Mouse (Mus musculus): ENCODE measurements at regions not wholly inside any gene's neighbourhood (a gene's known extent, or its start where the extent isn't known, plus 50 kb on each side); places are given as distances from the start of the nearest gene placed in this dataset.
"Not testable (repeated sequence)": the region's sequence is repeated elsewhere in the genome, so short reads cannot be mapped to it uniquely, and the experiment has no call there.

DNA sequence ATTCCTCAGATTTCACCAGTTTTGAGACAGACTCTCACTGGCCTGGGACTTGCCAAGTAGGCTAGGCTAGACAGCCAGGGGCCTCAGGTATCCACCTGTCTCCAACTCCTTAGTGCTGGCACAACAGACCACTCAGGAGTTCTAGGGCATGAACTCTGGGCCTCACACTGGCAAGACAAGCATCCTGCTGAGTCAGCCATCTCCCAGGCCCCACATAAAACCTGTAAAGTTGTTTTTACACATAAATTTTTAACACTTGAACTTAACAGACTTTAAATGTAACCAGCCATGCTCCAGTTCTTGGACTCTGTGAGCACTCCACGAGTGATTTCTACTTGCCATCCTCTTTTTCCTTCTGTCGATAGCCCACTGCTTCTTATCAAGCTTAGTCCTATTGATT is 205.5 kb upstream of the Hs6st1 start:
- DNase-seq (ENCODE audit: low spot score in 2 of 2): no peak

GRCm38 (mm10) chr1:35864246-35864645 is 204.0 kb upstream of the Hs6st1 start:
- peak in 1 of 2 experiments; percentile 64 for DNase-seq (ENCODE audit: low spot score in 2 of 2)

DNA sequence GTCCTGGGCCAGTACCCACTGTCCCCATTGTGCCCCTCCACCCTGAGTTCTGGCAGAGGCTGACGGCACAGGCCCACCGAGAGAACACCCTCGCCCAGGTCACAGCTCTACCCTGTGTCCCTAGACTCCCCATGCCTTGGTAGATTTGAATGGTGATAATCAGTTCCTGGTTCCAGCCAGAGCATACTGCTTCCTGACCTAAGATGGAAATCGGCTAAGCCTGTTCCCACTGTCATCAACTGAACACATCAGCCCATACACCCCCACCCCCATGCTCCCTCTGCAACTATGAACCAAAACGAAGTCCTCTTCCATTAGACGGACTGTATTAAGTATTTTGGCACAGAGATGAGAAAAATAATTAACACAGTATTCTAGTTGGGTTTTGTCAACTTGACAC is 202.9 kb upstream of the Hs6st1 start:
- no peak for DNase-seq (ENCODE audit: low spot score in 2 of 2)

DNA sequence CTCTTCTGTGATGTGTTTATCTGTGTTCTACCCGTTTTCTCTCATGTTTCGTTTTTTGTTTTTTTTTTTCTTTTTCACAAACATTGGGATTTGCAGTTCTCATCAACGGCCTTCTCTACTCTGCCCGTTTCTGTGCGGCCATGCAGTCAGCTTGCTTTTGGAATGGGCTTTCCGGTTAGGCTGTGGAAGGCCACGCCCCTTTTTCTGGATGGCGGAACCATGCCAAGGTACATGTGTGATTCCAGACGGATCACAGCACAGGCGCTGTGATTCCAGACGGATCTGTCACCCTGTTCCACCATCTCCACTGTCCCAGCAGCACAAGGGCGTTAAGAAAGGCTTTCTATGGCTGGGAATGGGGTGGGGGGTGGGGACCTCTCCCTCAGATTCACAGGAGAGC is 201.6 kb upstream of the Hs6st1 start:
- DNase-seq (ENCODE audit: low spot score in 2 of 2): no peak

DNA sequence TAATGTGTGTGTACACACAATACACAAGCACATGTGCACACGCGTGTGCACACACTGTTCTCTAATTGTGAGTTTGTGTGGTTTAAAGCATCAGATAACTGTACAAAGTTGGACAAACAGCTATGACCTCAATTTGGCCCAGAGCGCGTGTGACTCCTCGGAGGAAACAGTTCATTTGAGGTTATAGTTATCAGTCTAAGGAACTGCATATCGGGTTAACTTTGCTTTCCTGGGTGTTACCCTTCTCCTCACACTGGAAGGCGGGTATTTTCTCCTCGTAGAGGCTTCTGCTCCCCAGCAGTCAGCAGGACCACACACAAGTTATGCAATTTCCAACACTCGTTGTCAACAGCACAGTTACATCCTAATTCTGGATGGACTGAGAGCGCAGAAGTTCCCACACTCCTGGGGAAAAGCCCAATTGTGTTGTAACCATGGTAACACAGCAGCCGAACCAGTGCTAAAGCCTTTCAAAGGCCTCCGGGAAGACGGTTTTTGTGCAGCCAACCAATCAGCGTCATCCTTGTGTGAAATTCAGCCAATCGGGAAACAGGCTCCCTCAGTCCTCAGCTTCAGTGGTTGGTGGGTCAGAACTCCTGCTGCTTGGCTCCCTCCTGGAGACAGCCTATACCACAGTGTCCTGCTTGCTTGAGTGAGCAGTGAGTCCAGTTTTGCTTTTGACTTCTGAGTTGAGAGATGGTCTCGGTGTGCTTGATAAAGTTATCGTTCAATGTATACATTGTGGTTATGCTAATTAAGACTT is 198.6 kb upstream of the Hs6st1 start:
- DNase-seq (ENCODE audit: low spot score in 2 of 2): peak; percentile 55 to 91

GRCm38 (mm10) chr1:35870144-35870827 is 197.9 kb upstream of the Hs6st1 start:
- no peak for DNase-seq (ENCODE audit: low spot score in 2 of 2)

DNA sequence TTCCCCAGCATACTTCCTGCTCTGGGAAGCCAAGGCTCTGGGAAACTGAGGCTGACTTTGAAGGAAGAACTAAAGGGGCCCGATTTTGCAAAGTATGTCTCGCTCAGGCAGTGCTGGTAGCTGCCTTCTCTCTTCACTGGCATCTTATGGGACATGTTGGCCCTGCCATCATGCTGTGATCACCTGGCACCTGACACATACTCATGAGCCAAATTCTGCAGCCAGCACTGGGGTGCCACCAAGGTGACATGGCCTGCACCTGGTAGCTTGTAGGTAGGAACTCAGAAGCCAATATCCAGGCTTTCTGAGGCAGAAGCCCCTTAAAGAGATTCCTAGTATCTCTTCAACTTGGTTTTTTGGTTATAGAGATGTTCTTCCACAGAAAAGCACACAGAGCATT is 195.2 kb upstream of the Hs6st1 start:
- no peak for DNase-seq (ENCODE audit: low spot score in 2 of 2)

- DNase-seq (ENCODE audit: low spot score in 2 of 2): no peak
Measured at GRCm38 (mm10) chr1:35875210-35875811, 192.9 kb upstream of the Hs6st1 start.

DNA sequence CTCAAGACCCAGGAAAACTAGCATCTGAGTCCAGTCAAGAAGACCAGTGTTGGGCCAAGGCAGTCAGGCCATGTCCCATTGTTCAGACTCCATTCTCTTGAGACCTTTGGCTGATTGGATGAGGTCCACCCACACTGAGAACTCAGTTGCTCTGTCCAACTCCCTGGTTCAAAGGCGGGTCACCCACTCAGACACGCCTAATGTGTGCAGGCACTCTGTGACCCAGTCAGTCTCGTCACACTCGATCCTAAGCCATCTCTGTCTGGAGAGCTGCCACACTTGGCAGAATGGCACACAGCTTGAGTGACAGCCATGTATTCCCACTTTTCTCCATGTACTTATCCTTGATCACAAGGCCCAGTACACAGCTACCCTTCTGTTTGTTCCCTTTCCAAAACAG is 189.8 kb upstream of the Hs6st1 start:
- no peak for DNase-seq (ENCODE audit: low spot score in 2 of 2)

- DNase-seq (ENCODE audit: low spot score in 2 of 2): peak; percentile 48 to 94
Measured at GRCm38 (mm10) chr1:35879388-35880093, 188.7 kb upstream of the Hs6st1 start.

GRCm38 (mm10) chr1:35880562-35881265 is 187.5 kb upstream of the Hs6st1 start:
- DNase-seq (ENCODE audit: low spot score in 2 of 2): no peak

DNA sequence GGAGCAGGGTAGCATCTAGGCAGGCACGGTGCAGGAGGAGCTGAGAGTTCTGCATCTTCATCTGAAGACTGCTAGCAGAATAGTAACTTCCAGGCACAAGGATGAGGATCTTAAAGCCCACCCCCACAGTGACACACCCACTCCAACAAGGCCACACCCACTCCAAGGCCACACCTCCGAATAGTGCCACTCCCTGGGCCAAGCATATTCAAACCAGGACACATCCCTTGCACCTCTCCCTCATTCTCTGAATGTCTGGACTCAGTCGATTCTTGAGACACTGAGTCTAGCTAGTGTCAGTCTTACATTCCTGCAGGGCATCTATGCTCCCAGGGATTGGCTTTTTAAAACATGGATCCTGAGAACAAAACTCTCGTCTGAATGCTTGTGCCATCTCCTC is 186.7 kb upstream of the Hs6st1 start:
- DNase-seq (ENCODE audit: low spot score in 2 of 2): no peak

- DNase-seq (ENCODE audit: low spot score in 2 of 2): no peak
Measured at GRCm38 (mm10) chr1:35882101-35882500, 186.1 kb upstream of the Hs6st1 start.

GRCm38 (mm10) chr1:35889731-35890499 is 178.3 kb upstream of the Hs6st1 start:
- no peak for DNase-seq (ENCODE audit: low spot score in 2 of 2)

DNA sequence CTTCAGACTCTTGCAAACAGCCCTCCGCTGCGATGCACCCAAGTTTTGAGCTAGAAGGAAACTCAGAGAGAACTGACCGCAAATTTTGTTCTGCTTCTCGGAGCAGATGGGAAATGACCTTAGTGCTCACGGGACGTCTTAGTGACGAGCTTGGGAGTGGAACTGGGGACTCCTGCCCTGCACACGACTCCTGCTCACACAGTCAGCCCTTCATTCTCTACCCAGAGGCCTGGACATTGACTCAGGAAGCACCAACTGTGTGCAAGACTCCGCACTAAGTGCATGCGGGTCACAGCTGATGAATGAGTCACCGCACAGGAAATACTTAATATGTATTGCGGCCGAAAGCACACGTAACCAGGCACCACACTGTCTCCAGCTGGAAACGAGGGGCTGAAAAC is 177.7 kb upstream of the Hs6st1 start:
- DNase-seq (ENCODE audit: low spot score in 2 of 2): no peak

DNA sequence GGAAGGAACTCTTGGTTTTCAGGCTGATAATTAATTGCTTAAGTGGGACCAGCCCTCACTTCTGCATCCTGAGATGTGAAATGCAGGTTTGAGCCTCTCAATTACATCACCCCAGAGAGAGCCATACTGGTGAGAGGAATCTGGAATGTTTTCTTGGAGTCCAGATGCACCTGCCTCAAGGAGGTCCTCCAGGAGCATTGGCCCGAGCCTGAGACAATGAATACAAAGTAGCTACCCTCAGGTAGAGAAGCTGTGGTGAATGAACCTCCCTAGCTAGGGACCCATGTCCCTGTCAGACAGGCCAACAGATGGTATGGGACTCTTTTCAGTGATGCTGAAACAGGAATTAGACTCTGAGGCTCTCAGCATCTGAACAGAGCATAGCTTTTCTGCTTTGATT is 168.7 kb upstream of the Hs6st1 start:
- DNase-seq (ENCODE audit: low spot score in 2 of 2): no peak

- DNase-seq (ENCODE audit: low spot score in 2 of 2): peak in 1 of 2 experiments; percentile 33
Measured at GRCm38 (mm10) chr1:35904001-35904547, 164.1 kb upstream of the Hs6st1 start.

DNA sequence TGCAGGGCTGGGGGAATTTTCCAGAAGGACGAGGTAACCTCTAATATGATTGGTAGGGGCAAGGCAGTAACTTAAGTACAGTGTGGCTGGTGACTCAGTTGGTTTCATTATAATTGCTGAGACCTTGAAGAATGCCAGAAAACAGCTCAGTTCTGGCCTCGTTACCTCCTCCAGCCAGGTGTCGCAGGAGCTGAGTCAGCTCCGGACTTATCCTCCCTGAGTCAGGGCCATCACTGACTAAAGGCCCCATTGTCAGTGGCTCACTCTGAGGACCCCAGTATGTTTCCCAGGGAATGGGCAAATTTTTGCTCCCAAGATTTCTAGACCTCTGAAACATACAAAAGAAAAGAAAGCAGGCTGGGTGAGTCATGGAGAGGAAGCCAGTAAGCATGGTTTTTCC is 154.6 kb upstream of the Hs6st1 start:
- DNase-seq (ENCODE audit: low spot score in 2 of 2): no peak

DNA sequence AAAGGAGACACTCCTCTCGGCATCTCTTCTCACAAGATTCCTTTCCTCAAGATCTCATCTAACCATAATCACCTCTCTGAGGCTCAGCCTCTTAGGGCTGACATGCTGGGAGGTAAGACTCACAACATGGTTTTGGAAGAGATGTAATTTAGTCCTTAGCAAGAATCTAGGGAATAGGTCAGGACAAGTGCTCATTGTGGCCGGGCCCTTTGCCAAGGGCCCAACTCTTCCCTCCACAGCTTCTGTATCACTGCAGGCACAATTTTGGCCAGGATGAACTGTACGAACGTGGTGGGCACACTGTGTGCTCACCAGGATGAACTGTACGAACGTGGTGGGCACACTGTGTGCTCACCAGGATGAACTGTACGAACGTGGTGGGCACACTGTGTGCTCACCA is 154.0 kb upstream of the Hs6st1 start:
- not testable (repeated sequence) for DNase-seq (ENCODE audit: low spot score in 2 of 2)

- DNase-seq (ENCODE audit: low spot score in 2 of 2): no peak
Measured at GRCm38 (mm10) chr1:35915526-35915925, 152.7 kb upstream of the Hs6st1 start.

All from left cerebral cortex, adult 8-10 months (tissue).